Mouse (Mus musculus) heart, postnatal 25 days (tissue): ENCODE data around the gene Olfr522. TPM values are rescaled to one million over a fixed set of nuclear protein-coding genes. Genes with fewer than 3 reads are reported as not detected.

Experiments used
- DNase-seq: peaks from one replicate; pipeline ENCODE4 v3.0.0; 2022; ENCODE audit warnings: low spot score
- intact Hi-C: fragments of 180-260 bp; cut with DNase I; formaldehyde crosslinking; loops from one replicate; pipeline ENCODE4 v1.15.1; 2025
- total RNA-seq, 2 experiments: library from RNA; stranded (reverse); gene quantifications; 2 replicates each; pipeline ENCODE4 v1.2.3; 2021

Gene Olfr522
- total RNA-seq, result not detected

- intact Hi-C loops, result no loop called here
- no peak for DNase-seq
Observed at GRCm38 (mm10) chr7:140164664-140165063, at the start of gene Olfr522. Gene Olfr522 (minus strand): TSS chr7:140164764.

- intact Hi-C loops, result no loop called here
- DNase-seq, result no peak
Observed at GRCm38 (mm10) chr7:140213841-140214240, 49.3 kb upstream of the Olfr522 start.

GRCm38 (mm10) chr7:140208677-140209076 lies 44.1 kb upstream of the Olfr522 start:
- intact Hi-C loops, result no loop called here
- DNase-seq, result no peak

- no peak for DNase-seq
- intact Hi-C loops, result no loop called here
Observed at GRCm38 (mm10) chr7:140208153-140208552, 43.6 kb upstream of the Olfr522 start.

- intact Hi-C loops, result no loop called here
- no peak for DNase-seq
Observed at GRCm38 (mm10) chr7:140206904-140207303, 42.3 kb upstream of the Olfr522 start.

- intact Hi-C loops, result no loop called here
- DNase-seq, result no peak
Observed at GRCm38 (mm10) chr7:140205864-140206263, 41.3 kb upstream of the Olfr522 start, which contains the start of gene Olfr524. Gene Olfr524 (minus strand): TSS chr7:140205964.

GRCm38 (mm10) chr7:140201090-140201489 lies 36.5 kb upstream of the Olfr522 start:
- no peak for DNase-seq
- intact Hi-C loops, result no loop called here

GRCm38 (mm10) chr7:140196002-140196401 lies 31.4 kb upstream of the Olfr522 start:
- DNase-seq, result no peak
- intact Hi-C loops, result no loop called here

GRCm38 (mm10) chr7:140194031-140194430 lies 29.5 kb upstream of the Olfr522 start:
- no peak for DNase-seq
- intact Hi-C loops, result no loop called here

GRCm38 (mm10) chr7:140192851-140193250 lies 28.3 kb upstream of the Olfr522 start:
- no peak for DNase-seq
- intact Hi-C loops, result no loop called here

GRCm38 (mm10) chr7:140192445-140192844 lies 27.9 kb upstream of the Olfr522 start:
- no peak for DNase-seq
- intact Hi-C loops, result no loop called here

GRCm38 (mm10) chr7:140190435-140190834 lies 25.9 kb upstream of the Olfr522 start:
- intact Hi-C loops, result no loop called here
- no peak for DNase-seq

- intact Hi-C loops, result no loop called here
Observed at GRCm38 (mm10) chr7:140188391-140189328, 24.1 kb upstream of the Olfr522 start.

GRCm38 (mm10) chr7:140187721-140188390 lies 23.3 kb upstream of the Olfr522 start:
- no peak for DNase-seq
- intact Hi-C loops, result no loop called here

More at GRCm38 (mm10) chr7:140188391-140189328, 24.1 kb upstream of the Olfr522 start:
- no peak for DNase-seq

- intact Hi-C loops, result no loop called here
- no peak for DNase-seq
Observed at GRCm38 (mm10) chr7:140186646-140187620, 22.4 kb upstream of the Olfr522 start.

GRCm38 (mm10) chr7:140184206-140184605 lies 19.6 kb upstream of the Olfr522 start:
- no peak for DNase-seq
- intact Hi-C loops, result no loop called here

- intact Hi-C loops, result no loop called here
- DNase-seq, result no peak
Observed at GRCm38 (mm10) chr7:140180692-140181091, 16.1 kb upstream of the Olfr522 start.

GRCm38 (mm10) chr7:140179176-140179575 lies 14.6 kb upstream of the Olfr522 start:
- DNase-seq, result no peak
- intact Hi-C loops, result no loop called here

GRCm38 (mm10) chr7:140172936-140173335 lies 8.4 kb upstream of the Olfr522 start, which contains the start of gene Olfr523:
Gene Olfr523 (plus strand): TSS chr7:140173217.
- DNase-seq, result no peak
- intact Hi-C loops, result no loop called here

GRCm38 (mm10) chr7:140170863-140171262 lies 6.3 kb upstream of the Olfr522 start:
- intact Hi-C loops, result no loop called here
- no peak for DNase-seq
